Mouse (Mus musculus) midbrain, embryonic 14.5 days (tissue): ENCODE measurements at regions not wholly inside any gene's neighbourhood (a gene's known extent, or its start where the extent isn't known, plus 50 kb on each side); places are given as distances from the start of the nearest gene placed in this dataset.

Experiments
- ATAC-seq: fragments of 200-750 bp; cut with Nextera tagmentation; 2 replicates; pipeline ENCODE4 v1.8.0; 2017; ENCODE audit warnings: moderate number of reproducible peaks, moderate library complexity; ENCODE audit not compliant: low FRiP score, low TSS enrichment
- DNase-seq: peaks from one replicate; pipeline ENCODE4 v3.0.0-alpha.2; 2015
- H3K27ac ChIP-seq: fragments of 300-500 bp; sonication (generic); replicated peaks from 2 replicates; pipeline ENCODE4 v1.5.1; 2014; ENCODE audit warnings: mild to moderate bottlenecking, low read depth, low read length, moderate library complexity
- H3K27me3 ChIP-seq: fragments of 300-500 bp; sonication (generic); 2 replicates; pipeline ENCODE4 v1.6.1; 2014; ENCODE audit warnings: low read length, control low read depth, mixed read lengths; ENCODE audit not compliant: control insufficient read depth, insufficient read depth
- H3K36me3 ChIP-seq: fragments of 300-500 bp; sonication (generic); 2 replicates; pipeline ENCODE4 v1.6.1; 2014; ENCODE audit warnings: low read length, control low read depth; ENCODE audit not compliant: control insufficient read depth, insufficient read depth
- H3K4me1 ChIP-seq: fragments of 300-500 bp; sonication (generic); 2 replicates; pipeline ENCODE4 v1.6.1; 2014; ENCODE audit warnings: mild to moderate bottlenecking, antibody characterized with exemption, low read length, control low read depth; ENCODE audit not compliant: control insufficient read depth, insufficient read depth
- H3K4me2 ChIP-seq: fragments of 300-500 bp; sonication (generic); 2 replicates; pipeline ENCODE4 v1.6.1; 2014; ENCODE audit warnings: mild to moderate bottlenecking, low read length, moderate library complexity
- H3K4me3 ChIP-seq: fragments of 300-500 bp; sonication (generic); replicated peaks from 2 replicates; pipeline ENCODE4 v1.5.1; 2014; ENCODE audit warnings: low read depth, low read length
- H3K9ac ChIP-seq: fragments of 300-500 bp; sonication (generic); replicated peaks from 2 replicates; pipeline ENCODE4 v1.6.1; 2014; ENCODE audit warnings: mild to moderate bottlenecking, low read length, moderate library complexity
- H3K9me3 ChIP-seq: fragments of 300-500 bp; sonication (generic); 2 replicates; pipeline ENCODE4 v1.6.1; 2016; ENCODE audit warnings: low read length, control low read depth, mixed read lengths; ENCODE audit not compliant: control insufficient read depth
- WGBS: fragments of 180-500 bp; shearing (Covaris S2); extraction: QIAGEN DNeasy Blood & Tissue Kit; methylation state at CpG from one replicate; pipeline ENCODE4 v1.1.7; 2014; 5-methylcytosine and 5-hydroxymethylcytosine counted together

DNA sequence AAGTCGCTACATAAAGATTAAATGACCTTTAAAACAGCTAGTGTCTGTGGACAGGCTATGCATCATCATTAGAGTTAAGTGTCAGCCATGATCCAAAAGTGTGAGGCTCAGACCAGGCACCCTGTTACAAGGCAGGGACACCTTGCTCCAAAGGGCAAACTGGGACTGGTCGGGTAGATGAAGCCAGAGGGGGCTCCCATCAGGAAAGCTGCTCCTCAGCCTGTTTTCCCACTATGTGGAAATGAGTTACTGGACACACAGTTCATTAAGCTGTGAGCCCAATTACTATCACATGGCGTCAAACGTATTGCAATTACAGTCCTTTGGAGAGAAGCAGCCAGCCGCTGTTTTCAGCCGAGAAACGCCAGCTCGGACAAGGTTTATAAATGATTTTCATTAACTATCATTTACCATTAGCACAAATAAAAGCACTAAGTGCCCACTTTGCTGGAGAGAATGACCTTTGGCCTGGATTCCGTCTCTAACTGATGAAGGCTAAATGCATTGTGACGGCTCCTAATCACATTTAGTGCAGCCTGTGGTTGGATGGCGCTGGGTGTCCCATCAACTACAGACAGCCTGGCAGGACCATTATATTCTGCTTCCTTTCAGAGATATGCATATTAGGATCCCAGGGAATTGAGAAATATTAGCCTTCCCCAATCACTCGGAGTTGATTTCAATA is 203.5 kb upstream of the Azi2 start:
- Histone ChIP-seq H3K9ac (no peak overlapping the region), H3K4me3 (no peak overlapping the region), H3K36me3 (no peaks in the 10 kb centered on the region), H3K27me3 (no peaks in the 10 kb centered on the region), H3K4me1 (peaks cover 4% of the 10 kb centered on the region), H3K27ac (no peak overlapping the region; the same call in 1 of the 2 replicates), H3K4me2 (no peak overlapping the region), H3K9me3 (no peaks in the 10 kb centered on the region)
- DNase-seq (peak; percentile 46), ATAC-seq (no peak)
- 33% methylated on average over 12 of the region's 12 CpGs for WGBS

GRCm38 (mm10) chr9:117833586-117833985 is 203.9 kb upstream of the Rbms3 start:
- no peaks in the 10 kb centered on the region for H3K36me3 ChIP-seq
- DNase-seq (no peak), ATAC-seq (no peak)
- no peak overlapping the region for H3K27ac ChIP-seq
- H3K4me2 ChIP-seq, result no peak overlapping the region
- H3K9ac ChIP-seq, result no peak overlapping the region
- H3K4me3 ChIP-seq, result no peak overlapping the region
- H3K4me1 ChIP-seq, result peaks cover 4% of the 10 kb centered on the region
- H3K9me3 ChIP-seq, result no peaks in the 10 kb centered on the region
- 86% methylated on average over 6 of the region's 6 CpGs for WGBS
- H3K27me3 ChIP-seq, result no peaks in the 10 kb centered on the region

DNA sequence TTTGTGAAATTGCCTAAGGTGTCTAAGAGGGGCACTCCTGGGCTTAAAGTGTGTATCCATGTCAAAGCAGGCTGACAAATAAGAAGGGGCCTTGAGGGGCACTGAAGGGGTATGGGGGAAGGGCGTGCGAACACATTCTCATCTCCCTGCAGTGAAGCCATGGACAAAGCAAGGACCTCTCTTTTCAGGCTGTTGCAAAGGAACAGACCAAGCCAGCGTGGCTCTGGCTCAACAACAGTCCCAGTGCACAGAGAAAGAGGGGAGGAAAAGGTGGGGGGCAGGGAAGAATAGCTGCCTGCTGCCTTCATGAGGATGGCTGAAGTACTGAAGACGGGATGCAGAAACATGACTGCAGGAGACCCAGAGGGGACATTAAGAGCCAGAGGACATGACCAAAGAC is 184.9 kb upstream of the Rbms3 start:
- Histone ChIP-seq H3K9ac (no peak overlapping the region), H3K36me3 (no peaks in the 10 kb centered on the region), H3K27ac (no peak overlapping the region), H3K4me3 (no peak overlapping the region), H3K4me2 (no peak overlapping the region), H3K4me1 (0 out of 2 replicates have a peak, but pooled peaks cover 5% of the 10 kb centered on the region), H3K9me3 (no peaks in the 10 kb centered on the region), H3K27me3 (no peaks in the 10 kb centered on the region)
- DNase-seq, result peak; percentile 38
- WGBS, result 22% methylated on average over 4 of the region's 4 CpGs
- no peak for ATAC-seq

- H3K4me3 ChIP-seq, result no peak overlapping the region
- H3K27ac ChIP-seq, result no peak overlapping the region
- H3K9ac ChIP-seq, result no peak overlapping the region
- no peaks in the 10 kb centered on the region for H3K36me3 ChIP-seq
- WGBS, result 87% methylated on average over 9 of the region's 9 CpGs
- H3K9me3 ChIP-seq, result no peaks in the 10 kb centered on the region
- 0 out of 2 replicates have a peak, but pooled peaks cover 5% of the 10 kb centered on the region for H3K4me1 ChIP-seq
- H3K27me3 ChIP-seq, result no peaks in the 10 kb centered on the region
- ATAC-seq (no peak), DNase-seq (no peak)
- H3K4me2 ChIP-seq, result no peak overlapping the region
Observed at GRCm38 (mm10) chr9:117813216-117813615, 183.5 kb upstream of the Rbms3 start.

- WGBS, result 86% methylated on average over 9 of the region's 9 CpGs
- Histone ChIP-seq H3K27ac (no peak overlapping the region), H3K4me2 (no peak overlapping the region), H3K4me1 (no peaks in the 10 kb centered on the region), H3K27me3 (no peaks in the 10 kb centered on the region), H3K36me3 (no peaks in the 10 kb centered on the region), H3K9ac (no peak overlapping the region), H3K9me3 (no peaks in the 10 kb centered on the region), H3K4me3 (no peak overlapping the region)
- no peak for ATAC-seq
- DNase-seq, result no peak
Observed at GRCm38 (mm10) chr9:117805812-117806211, 176.1 kb upstream of the Rbms3 start.

DNA sequence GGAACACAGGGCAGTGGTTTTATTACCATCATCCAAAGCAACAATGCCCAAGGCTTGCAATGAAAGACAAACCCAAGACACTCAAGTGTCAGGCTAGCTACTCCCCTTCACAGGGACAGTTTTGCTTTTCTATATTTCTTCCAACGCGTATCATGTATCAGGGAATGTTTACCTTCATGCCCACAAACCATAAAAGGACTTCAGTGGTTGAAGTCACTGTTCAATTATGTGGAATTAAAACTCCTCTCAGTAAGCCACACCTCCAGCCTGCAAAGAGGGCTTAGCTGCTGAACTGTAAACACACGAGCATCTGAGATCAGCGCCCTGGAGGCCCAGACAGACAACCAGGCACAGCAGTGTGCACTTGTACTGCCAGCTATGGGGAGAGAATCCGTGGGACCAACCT is 154.5 kb upstream of the Rbms3 start:
- Histone ChIP-seq H3K9me3 (no peaks in the 10 kb centered on the region), H3K36me3 (no peaks in the 10 kb centered on the region), H3K4me2 (no peak overlapping the region), H3K4me1 (no peaks in the 10 kb centered on the region), H3K27ac (no peak overlapping the region), H3K4me3 (no peak overlapping the region), H3K27me3 (no peaks in the 10 kb centered on the region), H3K9ac (no peak overlapping the region)
- ATAC-seq (no peak), DNase-seq (no peak)
- WGBS, result 79% methylated on average over 5 of the region's 5 CpGs

DNA sequence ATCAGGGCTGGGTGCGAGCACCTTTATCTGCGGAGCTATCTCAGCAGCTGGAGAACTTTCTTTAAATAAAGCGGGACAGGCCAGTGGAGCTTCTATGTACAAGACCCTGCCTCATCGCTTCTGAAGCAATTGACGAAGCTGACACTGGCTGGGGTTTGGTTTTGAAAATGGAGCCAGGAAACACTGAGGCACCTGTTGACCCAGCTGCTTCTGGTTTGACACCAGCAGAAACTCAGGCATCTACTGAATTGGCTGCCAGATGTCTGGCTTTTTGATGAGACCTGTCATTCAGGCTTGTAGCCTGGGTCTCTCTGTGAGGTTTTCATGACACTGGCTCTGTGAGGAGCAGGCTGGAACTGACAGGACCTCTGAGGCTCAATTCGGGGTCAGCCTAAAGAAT is 124.9 kb upstream of the Rbms3 start:
- Histone ChIP-seq H3K9me3 (no peaks in the 10 kb centered on the region), H3K4me1 (no peaks in the 10 kb centered on the region), H3K4me3 (no peak overlapping the region), H3K36me3 (no peaks in the 10 kb centered on the region), H3K9ac (no peak overlapping the region), H3K4me2 (no peak overlapping the region), H3K27ac (no peak overlapping the region), H3K27me3 (no peaks in the 10 kb centered on the region)
- DNase-seq (no peak), ATAC-seq (no peak)
- 90% methylated on average over 6 of the region's 6 CpGs for WGBS

GRCm38 (mm10) chr9:117753466-117753865 is 123.8 kb upstream of the Rbms3 start:
- ATAC-seq, result no peak
- DNase-seq, result no peak
- no peak overlapping the region for H3K4me3 ChIP-seq
- no peaks in the 10 kb centered on the region for H3K9me3 ChIP-seq
- H3K36me3 ChIP-seq, result no peaks in the 10 kb centered on the region
- 81% methylated on average over 3 of the region's 3 CpGs for WGBS
- no peak overlapping the region for H3K27ac ChIP-seq
- H3K27me3 ChIP-seq, result no peaks in the 10 kb centered on the region
- H3K4me2 ChIP-seq, result no peak overlapping the region
- no peak overlapping the region for H3K9ac ChIP-seq
- H3K4me1 ChIP-seq, result no peaks in the 10 kb centered on the region

- WGBS, result 95% methylated on average over 8 of the region's 8 CpGs
Observed at GRCm38 (mm10) chr9:117744906-117745305, 115.2 kb upstream of the Rbms3 start.

More at GRCm38 (mm10) chr9:117744906-117745305, 115.2 kb upstream of the Rbms3 start:
- no peaks in the 10 kb centered on the region for H3K27me3 ChIP-seq
- DNase-seq (no peak), ATAC-seq (no peak)
- H3K4me3 ChIP-seq, result no peak overlapping the region
- H3K4me1 ChIP-seq, result 0 out of 2 replicates have a peak, but pooled peaks cover 5% of the 10 kb centered on the region
- no peak overlapping the region for H3K4me2 ChIP-seq
- H3K9ac ChIP-seq, result no peak overlapping the region
- no peaks in the 10 kb centered on the region for H3K36me3 ChIP-seq
- H3K27ac ChIP-seq, result no peak overlapping the region
- H3K9me3 ChIP-seq, result no peaks in the 10 kb centered on the region
